ENCODE assay signal across 8 mouse cellular contexts in the genomic region with DNA sequence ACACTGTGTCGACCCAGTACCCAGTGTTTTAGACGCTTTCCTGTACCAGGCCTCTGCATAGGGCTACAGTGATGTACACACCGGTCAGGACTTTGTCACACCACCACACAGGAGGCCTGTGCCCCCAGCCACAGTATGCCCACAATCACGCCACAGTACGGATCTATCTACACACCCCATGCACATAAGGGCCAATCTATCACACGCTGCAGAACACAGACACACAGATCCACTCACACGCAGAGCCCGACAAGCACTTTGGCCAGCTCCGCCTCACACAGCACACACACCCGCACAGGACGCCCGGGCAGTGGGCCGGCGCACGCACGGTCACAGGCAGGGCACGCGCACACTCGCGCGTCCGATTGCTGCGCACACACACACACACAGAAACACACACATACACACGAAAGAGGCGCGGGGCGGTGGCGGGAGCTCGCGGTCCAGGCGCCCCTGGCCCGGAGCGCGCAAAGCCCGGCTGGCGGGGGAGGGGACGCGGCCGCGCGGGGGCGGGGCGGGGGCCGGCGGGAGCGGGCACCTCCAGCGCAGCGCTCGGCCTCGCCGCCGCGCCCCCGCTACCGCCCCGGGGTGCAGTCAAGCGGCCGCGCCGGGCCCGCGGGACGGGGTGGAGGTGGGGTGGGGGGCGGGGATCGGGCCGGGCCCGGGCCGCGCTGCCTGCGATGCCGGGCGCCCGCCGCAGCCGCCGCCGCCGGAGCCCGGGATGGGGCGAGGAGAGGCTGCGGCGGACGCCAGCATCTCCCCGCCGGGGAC. TPM values are rescaled to one million over a fixed set of nuclear protein-coding genes. Genes with fewer than 3 reads are reported as not detected.
DNase-seq lines count a peak whose midpoint lies in the region; ATAC-seq and TF ChIP-seq lines count a peak whose summit lies in the region.

Gene Mgat3 (plus strand): TSS at position 721 of the 771 bp plus-strand sequence.

- H3K9ac ChIP-seq in embryonic facial prominence, embryonic 13.5 days = peak within 1 kb of the TSS; percentile 96
- peak within 1 kb of the TSS; percentile 95 for H3K9ac ChIP-seq in hindbrain, postnatal 0 days (replicated peaks; ENCODE audit: low read length)
- peak within 1 kb of the TSS; percentile 96 for H3K9ac ChIP-seq in midbrain, postnatal 0 days (replicated peaks; ENCODE audit: low read length, poor library complexity, severe bottlenecking)

- peak within 1 kb of the TSS; percentile 92 for H3K27ac ChIP-seq in embryonic facial prominence, embryonic 13.5 days
- H3K27ac ChIP-seq in hindbrain, postnatal 0 days = peak within 1 kb of the TSS; percentile 86
- peak within 1 kb of the TSS; percentile 91 for H3K27ac ChIP-seq in midbrain, postnatal 0 days (ENCODE audit: low read depth, low read length)

- WGBS in embryonic facial prominence, embryonic 13.5 days = 2% methylated on average over 51 of the region's 85 CpGs
- 1% methylated on average over 42 of the region's 85 CpGs for WGBS in hindbrain, postnatal 0 days
- 3% methylated on average over 27 of the region's 85 CpGs for WGBS in midbrain, postnatal 0 days

- peaks cover 47% of the 10 kb centered on the region for H3K4me1 ChIP-seq in embryonic facial prominence, embryonic 13.5 days
- H3K4me1 ChIP-seq in hindbrain, postnatal 0 days (ENCODE audit: insufficient read depth, low read length) = peaks cover 19% of the 10 kb centered on the region
- peaks cover 6% of the 10 kb centered on the region; the same call in 1 of the 2 replicates for H3K4me1 ChIP-seq in midbrain, postnatal 0 days (ENCODE audit: insufficient read depth, low read length)

- peak; percentile 17 for DNase-seq in CD4-positive, CD25-positive, alpha-beta regulatory T cell, adult 2 months (ENCODE audit: low read depth, low spot score)
- no peak for DNase-seq in adrenal gland, adult 8-10 months
- peak; percentile 80 for DNase-seq in hindbrain, postnatal 0 days (ENCODE audit: low spot score)
- peak; percentile 60 to 62 for DNase-seq in left cerebral cortex, postnatal 25 days (ENCODE audit: low spot score in 2 of 2)
- DNase-seq in midbrain, postnatal 0 days (ENCODE audit: low spot score) = peak; percentile 72
- no peak for DNase-seq in thymus, postnatal 36 days

- peak within 1 kb of the TSS; percentile 91 for H3K4me3 ChIP-seq in embryonic facial prominence, embryonic 13.5 days
- peak within 1 kb of the TSS; percentile 94 for H3K4me3 ChIP-seq in hindbrain, postnatal 0 days (ENCODE audit: low read length)
- H3K4me3 ChIP-seq in midbrain, postnatal 0 days (ENCODE audit: low read depth, low read length) = peak within 1 kb of the TSS; percentile 90

- no peaks in the 10 kb centered on the region for H3K9me3 ChIP-seq in embryonic facial prominence, embryonic 13.5 days
- no peaks in the 10 kb centered on the region for H3K9me3 ChIP-seq in hindbrain, postnatal 0 days (ENCODE audit: low read length)
- H3K9me3 ChIP-seq in midbrain, postnatal 0 days (ENCODE audit: low read length) = no peaks in the 10 kb centered on the region

- H3K27me3 ChIP-seq in embryonic facial prominence, embryonic 13.5 days = no peaks in the 10 kb centered on the region
- no peaks in the 10 kb centered on the region for H3K27me3 ChIP-seq in hindbrain, postnatal 0 days (ENCODE audit: insufficient read depth, low read length)
- H3K27me3 ChIP-seq in midbrain, postnatal 0 days (ENCODE audit: insufficient read depth, low read length) = no peaks in the 10 kb centered on the region

- TF ChIP-seq CTCF in hindbrain, postnatal 0 days (IDR thresholded peaks at IDR 0.05; ENCODE audit: low read depth) = no peak
- TF ChIP-seq CTCF in midbrain, postnatal 0 days (IDR thresholded peaks at IDR 0.05) = no peak

- H3K36me3 ChIP-seq in embryonic facial prominence, embryonic 13.5 days = no peaks in the 10 kb centered on the region
- H3K36me3 ChIP-seq in hindbrain, postnatal 0 days (ENCODE audit: insufficient read depth, low read length) = no peaks in the 10 kb centered on the region
- no peaks in the 10 kb centered on the region for H3K36me3 ChIP-seq in midbrain, postnatal 0 days (ENCODE audit: insufficient read depth, low read length)

- intact Hi-C loops in left cerebral cortex, postnatal 25 days (cut with DNase I) = loop anchor here (1.0 kb wide), 1 partner anchor 35 kb away; no protein-coding TSS in a partner anchor

- no peak for ATAC-seq in CD4-positive, CD25-positive, alpha-beta regulatory T cell, adult 4 months
- peak; percentile 57; the same call in 1 of the 2 replicates for ATAC-seq in embryonic facial prominence, embryonic 13.5 days (ENCODE audit: insufficient number of reproducible peaks, insufficient read depth, low FRiP score, low TSS enrichment, low read depth)
- ATAC-seq in hindbrain, postnatal 0 days = peak; percentile 87
- ATAC-seq in midbrain, postnatal 0 days (ENCODE audit: low FRiP score) = peak; percentile 70

- H3K4me2 ChIP-seq in embryonic facial prominence, embryonic 13.5 days = peak within 1 kb of the TSS; percentile 72
- H3K4me2 ChIP-seq in hindbrain, postnatal 0 days (ENCODE audit: low read depth, low read length) = peak within 1 kb of the TSS; percentile 76
- peak within 1 kb of the TSS; percentile 74 for H3K4me2 ChIP-seq in midbrain, postnatal 0 days (ENCODE audit: low read depth, low read length, poor library complexity, severe bottlenecking)

RNA-seq across cellular contexts. Expression of gene Mgat3, which starts in this region (rescaled TPM):
- under 1 TPM in 1 of 2 experiments, not detected in 1; 0.13 TPM for polyA plus RNA-seq in CD4-positive, CD25-positive, alpha-beta regulatory T cell, adult 4 months (2017; shearing (Covaris generic))
- total RNA-seq in adrenal gland, adult 8-10 months (2022) = 10 to 100 TPM in 3 of 4 experiments, 1 to 10 TPM in 1; 8.5 to 13.0 (median 11.6) TPM
- polyA plus RNA-seq in embryonic facial prominence, embryonic 13.5 days (2015; fragmentation: Nextera tagmentation; extraction: Ambion mirVana) = 7.7 and 8.3 TPM in 2 replicates
- total RNA-seq in hindbrain, postnatal 0 days (2014; rRNA removed) = 99.6 and 106 TPM in 2 replicates
- polyA plus RNA-seq in hindbrain, postnatal 0 days (2015; fragmentation: Nextera tagmentation; extraction: Ambion mirVana) = 13.2 and 13.5 TPM in 2 replicates
- 100 to 1,000 TPM; 119 to 121 TPM for total RNA-seq in left cerebral cortex, postnatal 25 days (2021)
- 101 and 103 TPM in 2 replicates for total RNA-seq in midbrain, postnatal 0 days (2014; rRNA removed)
- polyA plus RNA-seq in midbrain, postnatal 0 days (2015; fragmentation: Nextera tagmentation; extraction: Ambion mirVana) = 13.3 and 14.4 TPM in 2 replicates

Comparison
In these comparisons a context has a peak if more than half of its experiments do, and no peak if none do; other contexts are left out.
1. DNase-seq: peak in CD4-positive, CD25-positive, alpha-beta regulatory T cell, adult 2 months (single experiment), hindbrain, postnatal 0 days (single experiment), left cerebral cortex, postnatal 25 days (2 of 2) and midbrain, postnatal 0 days (single experiment); none in adrenal gland, adult 8-10 months (single experiment) and thymus, postnatal 36 days (0 of 2).
2. Peak in every context shown above with its lines, with median percentiles within 50 percentile points of each other: H3K27ac ChIP-seq, H3K4me2 ChIP-seq, H3K4me3 ChIP-seq and H3K9ac ChIP-seq.